Mouse (Mus musculus): ENCODE measurements around the gene Krtap8-1. TPM values are rescaled to one million over a fixed set of nuclear protein-coding genes. Genes with fewer than 3 reads are reported as not detected.

Krtap8-1 gene
- polyA plus RNA-seq (2012; rRNA removed): not detected in 2 replicates

- TF ChIP-seq CTCF (IDR thresholded peaks at IDR 0.05; ENCODE audit: borderline replicate concordance, insufficient read depth, low read depth, low read length) (no peak), POLR2A (IDR thresholded peaks at IDR 0.05; ENCODE audit: borderline replicate concordance, insufficient read depth, low read length) (no peak)
- H3K4me1 ChIP-seq (ENCODE audit: control insufficient read depth, insufficient read depth, low read length): no peaks in the 10 kb centered on the region
- H3K27ac ChIP-seq (ENCODE audit: insufficient read depth, low read length): no peak within 1 kb of the TSS
- H3K4me3 ChIP-seq (replicated peaks; ENCODE audit: insufficient read depth, low read depth, low read length): no peak within 1 kb of the TSS
- H3K27me3 ChIP-seq (ENCODE audit: control insufficient read depth, insufficient read depth, low read length): no peaks in the 10 kb centered on the region
- DNase-seq: no peak
- 89% methylated on average over 7 of the region's 7 CpGs for WGBS
Measured at GRCm38 (mm10) chr16:89487852-89488251, at the start of gene Krtap8-1. Gene Krtap8-1, minus strand, starts transcription at chr16:89487952.

GRCm38 (mm10) chr16:89537349-89537748 lies 49.6 kb upstream of the Krtap8-1 start:
- WGBS: 30% methylated on average over 6 of the region's 6 CpGs
- Histone ChIP-seq H3K4me3 (replicated peaks; ENCODE audit: insufficient read depth, low read depth, low read length) (no peak overlapping the region), H3K4me1 (ENCODE audit: control insufficient read depth, insufficient read depth, low read length) (no peaks in the 10 kb centered on the region), H3K27me3 (ENCODE audit: control insufficient read depth, insufficient read depth, low read length) (no peaks in the 10 kb centered on the region), H3K27ac (ENCODE audit: insufficient read depth, low read length) (no peak overlapping the region)
- TF ChIP-seq POLR2A (IDR thresholded peaks at IDR 0.05; ENCODE audit: borderline replicate concordance, insufficient read depth, low read length): no peak
- DNase-seq: no peak

GRCm38 (mm10) chr16:89530547-89530946 lies 42.8 kb upstream of the Krtap8-1 start:
- Histone ChIP-seq H3K27me3 (ENCODE audit: control insufficient read depth, insufficient read depth, low read length) (no peaks in the 10 kb centered on the region), H3K4me3 (replicated peaks; ENCODE audit: insufficient read depth, low read depth, low read length) (no peak overlapping the region), H3K27ac (ENCODE audit: insufficient read depth, low read length) (no peak overlapping the region), H3K4me1 (ENCODE audit: control insufficient read depth, insufficient read depth, low read length) (no peaks in the 10 kb centered on the region)
- DNase-seq: no peak
- TF ChIP-seq CTCF (IDR thresholded peaks at IDR 0.05; ENCODE audit: borderline replicate concordance, insufficient read depth, low read depth, low read length) (no peak), POLR2A (IDR thresholded peaks at IDR 0.05; ENCODE audit: borderline replicate concordance, insufficient read depth, low read length) (no peak)
- WGBS: 26% methylated on average over 7 of the region's 7 CpGs

- Histone ChIP-seq H3K27me3 (ENCODE audit: control insufficient read depth, insufficient read depth, low read length) (no peaks in the 10 kb centered on the region), H3K4me3 (replicated peaks; ENCODE audit: insufficient read depth, low read depth, low read length) (no peak overlapping the region), H3K27ac (ENCODE audit: insufficient read depth, low read length) (no peak overlapping the region), H3K4me1 (ENCODE audit: control insufficient read depth, insufficient read depth, low read length) (no peaks in the 10 kb centered on the region)
- WGBS: 60% methylated on average over 7 of the region's 7 CpGs
- TF ChIP-seq POLR2A (IDR thresholded peaks at IDR 0.05; ENCODE audit: borderline replicate concordance, insufficient read depth, low read length): no peak
- no peak for TF ChIP-seq CTCF (IDR thresholded peaks at IDR 0.05; ENCODE audit: borderline replicate concordance, insufficient read depth, low read depth, low read length)
- DNase-seq: no peak
Measured at GRCm38 (mm10) chr16:89529846-89530245, 42.1 kb upstream of the Krtap8-1 start.

- TF ChIP-seq CTCF (IDR thresholded peaks at IDR 0.05; ENCODE audit: borderline replicate concordance, insufficient read depth, low read depth, low read length): no peak
- no peak for TF ChIP-seq POLR2A (IDR thresholded peaks at IDR 0.05; ENCODE audit: borderline replicate concordance, insufficient read depth, low read length)
- 60% methylated on average over 3 of the region's 3 CpGs for WGBS
Measured at GRCm38 (mm10) chr16:89528380-89528779, 40.6 kb upstream of the Krtap8-1 start.

GRCm38 (mm10) chr16:89520996-89521395 lies 33.2 kb upstream of the Krtap8-1 start:
- Histone ChIP-seq H3K27me3 (ENCODE audit: control insufficient read depth, insufficient read depth, low read length) (no peaks in the 10 kb centered on the region), H3K27ac (ENCODE audit: insufficient read depth, low read length) (no peak overlapping the region), H3K4me1 (ENCODE audit: control insufficient read depth, insufficient read depth, low read length) (no peaks in the 10 kb centered on the region), H3K4me3 (replicated peaks; ENCODE audit: insufficient read depth, low read depth, low read length) (no peak overlapping the region)
- TF ChIP-seq POLR2A (IDR thresholded peaks at IDR 0.05; ENCODE audit: borderline replicate concordance, insufficient read depth, low read length): no peak
- no peak for TF ChIP-seq CTCF (IDR thresholded peaks at IDR 0.05; ENCODE audit: borderline replicate concordance, insufficient read depth, low read depth, low read length)
- WGBS: 62% methylated on average over 4 of the region's 4 CpGs
- no peak for DNase-seq

More at GRCm38 (mm10) chr16:89528380-89528779, 40.6 kb upstream of the Krtap8-1 start:
- no peak overlapping the region for H3K4me3 ChIP-seq (replicated peaks; ENCODE audit: insufficient read depth, low read depth, low read length)
- no peak overlapping the region for H3K27ac ChIP-seq (ENCODE audit: insufficient read depth, low read length)
- no peak for DNase-seq
- no peaks in the 10 kb centered on the region for H3K27me3 ChIP-seq (ENCODE audit: control insufficient read depth, insufficient read depth, low read length)
- H3K4me1 ChIP-seq (ENCODE audit: control insufficient read depth, insufficient read depth, low read length): no peaks in the 10 kb centered on the region

GRCm38 (mm10) chr16:89520555-89520954 lies 32.8 kb upstream of the Krtap8-1 start:
- TF ChIP-seq POLR2A (IDR thresholded peaks at IDR 0.05; ENCODE audit: borderline replicate concordance, insufficient read depth, low read length) (no peak), CTCF (IDR thresholded peaks at IDR 0.05; ENCODE audit: borderline replicate concordance, insufficient read depth, low read depth, low read length) (no peak)
- Histone ChIP-seq H3K27me3 (ENCODE audit: control insufficient read depth, insufficient read depth, low read length) (no peaks in the 10 kb centered on the region), H3K4me1 (ENCODE audit: control insufficient read depth, insufficient read depth, low read length) (no peaks in the 10 kb centered on the region), H3K4me3 (replicated peaks; ENCODE audit: insufficient read depth, low read depth, low read length) (no peak overlapping the region), H3K27ac (ENCODE audit: insufficient read depth, low read length) (no peak overlapping the region)
- WGBS: 79% methylated on average over 2 of the region's 2 CpGs
- DNase-seq: no peak

- no peak for DNase-seq
Measured at GRCm38 (mm10) chr16:89520091-89520490, 32.3 kb upstream of the Krtap8-1 start.

More at GRCm38 (mm10) chr16:89520091-89520490, 32.3 kb upstream of the Krtap8-1 start:
- WGBS: 80% methylated on average over 6 of the region's 6 CpGs
- no peak overlapping the region for H3K4me3 ChIP-seq (replicated peaks; ENCODE audit: insufficient read depth, low read depth, low read length)
- H3K27me3 ChIP-seq (ENCODE audit: control insufficient read depth, insufficient read depth, low read length): no peaks in the 10 kb centered on the region
- no peak for TF ChIP-seq POLR2A (IDR thresholded peaks at IDR 0.05; ENCODE audit: borderline replicate concordance, insufficient read depth, low read length)
- TF ChIP-seq CTCF (IDR thresholded peaks at IDR 0.05; ENCODE audit: borderline replicate concordance, insufficient read depth, low read depth, low read length): no peak
- no peaks in the 10 kb centered on the region for H3K4me1 ChIP-seq (ENCODE audit: control insufficient read depth, insufficient read depth, low read length)
- H3K27ac ChIP-seq (ENCODE audit: insufficient read depth, low read length): no peak overlapping the region
